Mouse (Mus musculus): ENCODE results near the gene Shq1. TPM values are rescaled to one million over a fixed set of nuclear protein-coding genes. Genes with fewer than 3 reads are reported as not detected.

Shq1 gene
- polyA plus RNA-seq, 1 experiment from 2014 or later, result 14.3 TPM

GRCm38 (mm10) chr6:100522495-100522894, 148.5 kb downstream of the Shq1 start:
- H3K4me2 ChIP-seq (ENCODE audit: low read length), result no peak overlapping the region
- H3K4me3 ChIP-seq (replicated peaks; ENCODE audit: low read length), result no peak overlapping the region
- ATAC-seq, result no peak
- no peak overlapping the region for H3K9ac ChIP-seq (replicated peaks; ENCODE audit: low read depth, low read length)
- no peaks in the 10 kb centered on the region for H3K27me3 ChIP-seq (replicated peaks; ENCODE audit: control insufficient read depth, insufficient read depth, low read length)
- peaks cover 22% of the 10 kb centered on the region for H3K4me1 ChIP-seq (replicated peaks; ENCODE audit: control insufficient read depth, insufficient read depth, low read length)
- no peaks in the 10 kb centered on the region for H3K36me3 ChIP-seq (ENCODE audit: control insufficient read depth, insufficient read depth)
- WGBS, result 81% methylated on average over 3 of the region's 3 CpGs
- no peaks in the 10 kb centered on the region for H3K9me3 ChIP-seq (ENCODE audit: control insufficient read depth, low read length)
- no peak overlapping the region for H3K27ac ChIP-seq (ENCODE audit: low read length)

GRCm38 (mm10) chr6:100521615-100522398, 149.2 kb downstream of the Shq1 start:
- peaks cover 27% of the 10 kb centered on the region for H3K4me1 ChIP-seq (replicated peaks; ENCODE audit: control insufficient read depth, insufficient read depth, low read length)
- H3K9ac ChIP-seq (replicated peaks; ENCODE audit: low read depth, low read length), result no peak overlapping the region
- H3K4me2 ChIP-seq (ENCODE audit: low read length), result no peak overlapping the region
- no peaks in the 10 kb centered on the region for H3K27me3 ChIP-seq (replicated peaks; ENCODE audit: control insufficient read depth, insufficient read depth, low read length)
- no peak for ATAC-seq
- no peak overlapping the region for H3K27ac ChIP-seq (ENCODE audit: low read length)
- H3K36me3 ChIP-seq (ENCODE audit: control insufficient read depth, insufficient read depth), result no peaks in the 10 kb centered on the region
- no peaks in the 10 kb centered on the region for H3K9me3 ChIP-seq (ENCODE audit: control insufficient read depth, low read length)
- no peak overlapping the region for H3K4me3 ChIP-seq (replicated peaks; ENCODE audit: low read length)
- 76% methylated on average over 2 of the region's 2 CpGs for WGBS

GRCm38 (mm10) chr6:100520558-100521099, 150.3 kb downstream of the Shq1 start:
- ATAC-seq, result no peak
- H3K4me1 ChIP-seq (replicated peaks; ENCODE audit: control insufficient read depth, insufficient read depth, low read length), result peaks cover 26% of the 10 kb centered on the region

GRCm38 (mm10) chr6:100519837-100520236, 151.1 kb downstream of the Shq1 start:
- no peak for ATAC-seq
- no peak overlapping the region for H3K9ac ChIP-seq (replicated peaks; ENCODE audit: low read depth, low read length)
- no peak overlapping the region for H3K4me2 ChIP-seq (ENCODE audit: low read length)
- no peaks in the 10 kb centered on the region for H3K36me3 ChIP-seq (ENCODE audit: control insufficient read depth, insufficient read depth)
- 37% methylated on average over 12 of the region's 12 CpGs for WGBS
- H3K4me1 ChIP-seq (replicated peaks; ENCODE audit: control insufficient read depth, insufficient read depth, low read length), result peaks cover 26% of the 10 kb centered on the region
- no peak overlapping the region for H3K4me3 ChIP-seq (replicated peaks; ENCODE audit: low read length)
- H3K27ac ChIP-seq (ENCODE audit: low read length), result no peak overlapping the region
- H3K27me3 ChIP-seq (replicated peaks; ENCODE audit: control insufficient read depth, insufficient read depth, low read length), result no peaks in the 10 kb centered on the region
- no peaks in the 10 kb centered on the region for H3K9me3 ChIP-seq (ENCODE audit: control insufficient read depth, low read length)

More at GRCm38 (mm10) chr6:100520558-100521099, 150.3 kb downstream of the Shq1 start:
- Histone ChIP-seq H3K9me3 (ENCODE audit: control insufficient read depth, low read length) (no peaks in the 10 kb centered on the region), H3K36me3 (ENCODE audit: control insufficient read depth, insufficient read depth) (no peaks in the 10 kb centered on the region), H3K4me2 (ENCODE audit: low read length) (no peak overlapping the region), H3K27ac (ENCODE audit: low read length) (no peak overlapping the region), H3K4me3 (replicated peaks; ENCODE audit: low read length) (no peak overlapping the region), H3K27me3 (replicated peaks; ENCODE audit: control insufficient read depth, insufficient read depth, low read length) (no peaks in the 10 kb centered on the region), H3K9ac (replicated peaks; ENCODE audit: low read depth, low read length) (no peak overlapping the region)
- WGBS, result 73% methylated on average over 5 of the region's 5 CpGs

Other genes starting within 250 kb of the Shq1 start
- gene Gxylt2, start 33.6 kb upstream of the Shq1 start, polyA plus RNA-seq (2015; fragmentation: Nextera tagmentation; extraction: Ambion mirVana), result 0.60 and 1.0 TPM in 2 replicates
- gene Ppp4r2, start 162.5 kb upstream of the Shq1 start, polyA plus RNA-seq (2015; fragmentation: Nextera tagmentation; extraction: Ambion mirVana), result 22.6 and 23.9 TPM in 2 replicates

Measured in forebrain, embryonic 16.5 days (tissue).